Mouse (Mus musculus) intestine, embryonic 15.5 days (tissue): ENCODE results near the gene Mex3b. TPM values are rescaled to one million over a fixed set of nuclear protein-coding genes. Genes with fewer than 3 reads are reported as not detected.

Source experiments
- ATAC-seq: fragments of 200-750 bp; cut with Nextera tagmentation; 2 replicates; pipeline ENCODE4 v1.8.0; 2017; ENCODE audit warnings: moderate TSS enrichment, moderate library complexity
- H3K27ac ChIP-seq: fragments of 300-500 bp; sonication (generic); 2 replicates; pipeline ENCODE4 v1.5.1; 2015; ENCODE audit warnings: mild to moderate bottlenecking, inconsistent platforms
- H3K27me3 ChIP-seq: fragments of 300-500 bp; sonication (generic); replicated peaks from 2 replicates; pipeline ENCODE4 v1.6.1; 2015; ENCODE audit warnings: inconsistent platforms
- H3K36me3 ChIP-seq: fragments of 300-500 bp; sonication (generic); 2 replicates; pipeline ENCODE4 v1.6.1; 2015; ENCODE audit warnings: inconsistent platforms
- H3K4me1 ChIP-seq: fragments of 300-500 bp; sonication (generic); replicated peaks from 2 replicates; pipeline ENCODE4 v1.6.1; 2015; ENCODE audit warnings: inconsistent platforms
- H3K4me2 ChIP-seq: fragments of 300-500 bp; sonication (generic); replicated peaks from 2 replicates; pipeline ENCODE4 v1.6.1; 2015; ENCODE audit warnings: mild to moderate bottlenecking, inconsistent platforms
- H3K4me3 ChIP-seq: fragments of 300-500 bp; sonication (generic); replicated peaks from 2 replicates; pipeline ENCODE4 v1.5.1; 2015; ENCODE audit warnings: inconsistent platforms
- H3K9ac ChIP-seq: fragments of 300-500 bp; sonication (generic); 2 replicates; pipeline ENCODE4 v1.6.1; 2015; ENCODE audit warnings: inconsistent platforms
- H3K9me3 ChIP-seq: fragments of 300-500 bp; sonication (generic); 2 replicates; pipeline ENCODE4 v1.6.1; 2016; ENCODE audit warnings: inconsistent platforms
- WGBS: fragments of 180-500 bp; shearing (Covaris S2); methylation state at CpG from one replicate; pipeline ENCODE4 v1.1.7; 2015; 5-methylcytosine and 5-hydroxymethylcytosine counted together
- polyA plus RNA-seq: library from polyadenylated mRNA; unstranded; fragments of >200 nt; fragmentation: Nextera tagmentation; extraction: Ambion mirVana; gene quantifications from 2 replicates; pipeline ENCODE4 v1.2.1, GENCODE M21; 2015

Gene Mex3b
- polyA plus RNA-seq, 1 experiment from 2014 or later: 9.0 TPM

DNA sequence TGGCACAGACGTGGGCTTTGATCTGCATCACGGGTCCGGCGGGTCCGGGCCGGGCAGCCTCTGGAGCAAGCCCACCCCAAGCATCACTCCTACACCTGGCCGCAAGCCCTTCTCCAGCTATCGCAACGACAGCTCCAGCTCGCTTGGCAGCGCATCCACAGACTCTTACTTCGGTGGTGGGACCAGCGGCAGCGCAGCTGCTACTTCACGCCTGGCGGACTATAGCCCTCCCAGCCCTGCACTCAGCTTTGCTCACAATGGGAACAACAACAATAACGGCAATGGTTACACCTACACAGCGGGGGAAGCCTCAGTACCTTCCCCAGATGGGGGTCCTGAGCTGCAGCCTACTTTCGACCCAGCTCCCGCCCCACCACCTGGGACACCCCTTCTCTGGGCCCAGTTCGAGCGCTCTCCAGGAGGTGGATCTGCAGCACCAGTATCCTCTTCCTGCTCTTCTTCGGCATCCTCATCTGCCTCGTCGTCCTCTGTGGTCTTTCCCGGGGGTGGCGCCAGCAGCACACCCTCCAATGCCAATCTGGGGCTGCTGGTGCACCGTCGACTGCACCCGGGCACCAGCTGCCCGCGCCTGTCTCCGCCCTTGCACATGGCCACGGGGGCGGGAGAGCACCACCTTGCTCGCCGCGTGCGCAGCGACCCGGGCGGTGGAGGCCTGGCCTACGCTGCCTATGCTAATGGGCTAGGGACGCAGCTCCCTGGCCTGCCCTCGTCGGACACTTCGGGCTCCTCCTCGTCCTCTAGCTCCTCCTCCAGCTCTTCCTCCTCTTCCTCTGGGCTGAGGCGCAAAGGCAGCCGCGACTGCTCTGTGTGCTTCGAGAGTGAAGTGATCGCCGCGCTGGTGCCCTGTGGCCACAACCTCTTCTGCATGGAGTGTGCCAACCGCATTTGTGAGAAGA, 2.4 kb downstream of the Mex3b start:
- ATAC-seq: no peak
- Histone ChIP-seq H3K36me3 (no peaks in the 10 kb centered on the region), H3K4me3 (peak overlapping the region; percentile 74), H3K4me2 (peak overlapping the region; percentile 96), H3K4me1 (peaks cover 22% of the 10 kb centered on the region), H3K27me3 (no peaks in the 10 kb centered on the region), H3K9me3 (no peaks in the 10 kb centered on the region), H3K9ac (peak overlapping the region; percentile 80), H3K27ac (no peak overlapping the region)
- WGBS: 12% methylated on average over 56 of the region's 56 CpGs

DNA sequence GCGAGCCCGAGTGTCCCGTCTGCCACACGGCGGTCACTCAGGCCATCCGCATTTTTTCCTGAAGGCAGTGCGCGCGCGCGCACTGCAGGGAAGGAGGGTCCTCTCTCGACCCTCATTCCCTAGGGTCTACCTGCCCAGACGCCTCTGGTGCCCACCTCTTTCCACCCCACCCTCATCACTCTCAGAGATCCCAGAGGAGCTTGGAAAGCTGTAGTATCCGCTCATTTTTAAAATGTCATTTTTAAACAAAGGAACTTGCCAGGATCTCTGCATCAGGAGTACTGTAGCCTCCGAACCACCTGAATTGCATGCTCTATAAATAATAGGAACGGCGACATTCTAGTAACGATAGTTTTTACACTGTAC, 3.0 kb downstream of the Mex3b start:
- Histone ChIP-seq H3K36me3 (no peaks in the 10 kb centered on the region), H3K4me1 (peaks cover 22% of the 10 kb centered on the region), H3K27ac (no peak overlapping the region), H3K4me3 (peak overlapping the region; percentile 74), H3K27me3 (no peaks in the 10 kb centered on the region), H3K4me2 (peak overlapping the region; percentile 96), H3K9ac (peak overlapping the region; percentile 80; the same call in 1 of the 2 replicates), H3K9me3 (no peaks in the 10 kb centered on the region)
- WGBS: 42% methylated on average over 18 of the region's 18 CpGs
- no peak for ATAC-seq

GRCm38 (mm10) chr7:82876551-82876950, 9.4 kb downstream of the Mex3b start:
- Histone ChIP-seq H3K9ac (no peak overlapping the region), H3K36me3 (no peaks in the 10 kb centered on the region), H3K4me1 (no peaks in the 10 kb centered on the region), H3K4me3 (no peak overlapping the region), H3K27ac (no peak overlapping the region), H3K27me3 (no peaks in the 10 kb centered on the region), H3K9me3 (no peaks in the 10 kb centered on the region), H3K4me2 (no peak overlapping the region)
- WGBS: 70% methylated on average over 5 of the region's 5 CpGs
- no peak for ATAC-seq

DNA sequence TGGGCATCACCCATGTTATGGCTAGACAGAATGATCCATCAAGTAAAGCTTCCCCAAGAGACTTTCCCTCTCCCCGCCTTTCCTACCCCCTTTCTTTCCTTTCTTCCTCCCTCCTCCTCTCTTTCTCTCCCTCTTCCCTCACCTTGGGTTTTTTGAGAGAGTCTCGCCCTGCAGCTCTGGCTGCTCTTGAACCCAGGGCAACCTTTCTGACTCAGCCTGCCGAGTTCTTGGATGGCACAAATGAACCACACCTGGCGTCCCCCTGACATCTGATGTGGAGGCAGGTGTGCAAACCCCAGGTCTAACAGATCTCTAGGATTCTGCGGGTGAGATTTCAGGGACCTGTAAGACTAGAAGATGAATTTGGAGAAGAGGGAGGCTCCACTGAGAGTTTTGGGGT, 12.9 kb downstream of the Mex3b start:
- no peak overlapping the region for H3K4me3 ChIP-seq
- no peaks in the 10 kb centered on the region for H3K36me3 ChIP-seq
- WGBS: 89% methylated on average over 5 of the region's 5 CpGs
- H3K27me3 ChIP-seq: no peaks in the 10 kb centered on the region
- no peak overlapping the region for H3K9ac ChIP-seq
- ATAC-seq: no peak
- H3K4me1 ChIP-seq: no peaks in the 10 kb centered on the region
- no peak overlapping the region for H3K4me2 ChIP-seq
- H3K27ac ChIP-seq: no peak overlapping the region
- no peaks in the 10 kb centered on the region for H3K9me3 ChIP-seq

DNA sequence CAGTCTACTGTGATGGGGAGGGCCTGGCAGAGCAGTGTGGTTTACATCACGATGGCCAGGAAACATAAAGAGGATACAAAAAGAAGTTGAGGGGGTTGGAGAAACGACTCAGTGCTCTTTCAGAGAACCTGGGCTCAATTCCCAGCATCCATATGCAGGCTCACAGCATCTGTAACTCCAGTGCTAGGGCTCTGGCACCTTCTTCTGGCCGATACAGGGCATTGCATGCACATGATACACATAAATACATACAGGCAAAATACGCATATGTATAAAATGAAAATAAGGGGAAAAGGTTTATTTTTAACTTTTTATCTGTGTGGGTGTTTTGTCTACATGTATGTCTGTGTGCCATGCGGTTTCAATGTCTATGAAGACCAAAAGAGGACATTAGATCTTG, 13.6 kb downstream of the Mex3b start:
- H3K9ac ChIP-seq: no peak overlapping the region
- H3K27ac ChIP-seq: no peak overlapping the region
- 85% methylated on average over 5 of the region's 5 CpGs for WGBS
- no peak overlapping the region for H3K4me3 ChIP-seq
- no peak for ATAC-seq
- H3K36me3 ChIP-seq: no peaks in the 10 kb centered on the region
- H3K4me1 ChIP-seq: no peaks in the 10 kb centered on the region
- H3K9me3 ChIP-seq: no peaks in the 10 kb centered on the region
- no peaks in the 10 kb centered on the region for H3K27me3 ChIP-seq
- no peak overlapping the region for H3K4me2 ChIP-seq

DNA sequence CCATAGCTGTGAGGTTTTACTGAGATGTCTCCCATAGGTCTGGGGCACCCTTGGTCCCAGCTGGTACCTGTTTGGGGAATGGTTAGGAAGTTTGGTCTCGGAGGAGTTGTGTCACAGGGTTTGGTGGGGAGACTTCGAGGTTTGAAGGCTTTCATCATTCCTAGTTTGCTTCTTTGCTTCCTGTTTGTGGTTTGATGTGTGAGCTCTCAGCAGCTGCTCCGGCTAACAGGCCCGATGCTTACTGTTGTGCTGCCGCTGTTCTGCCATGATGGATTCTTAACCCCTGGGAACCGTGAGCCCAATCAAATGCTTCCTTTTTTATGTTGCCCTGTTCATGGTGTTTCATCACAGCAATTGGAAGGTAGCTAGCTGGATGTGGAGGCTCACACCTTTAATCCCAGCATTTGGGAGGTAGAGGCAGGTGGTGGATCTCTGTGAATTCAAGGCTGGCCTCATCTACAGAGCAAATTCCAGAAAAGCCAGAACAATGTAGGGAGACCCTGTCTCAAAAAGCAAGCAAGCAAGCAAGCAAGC, 23.3 kb downstream of the Mex3b start:
- WGBS: 64% methylated on average over 6 of the region's 6 CpGs
- no peak for ATAC-seq
- Histone ChIP-seq H3K27ac (no peak overlapping the region), H3K4me2 (no peak overlapping the region), H3K36me3 (no peaks in the 10 kb centered on the region), H3K4me3 (no peak overlapping the region), H3K9me3 (no peaks in the 10 kb centered on the region), H3K27me3 (no peaks in the 10 kb centered on the region), H3K4me1 (no peaks in the 10 kb centered on the region), H3K9ac (no peak overlapping the region)

DNA sequence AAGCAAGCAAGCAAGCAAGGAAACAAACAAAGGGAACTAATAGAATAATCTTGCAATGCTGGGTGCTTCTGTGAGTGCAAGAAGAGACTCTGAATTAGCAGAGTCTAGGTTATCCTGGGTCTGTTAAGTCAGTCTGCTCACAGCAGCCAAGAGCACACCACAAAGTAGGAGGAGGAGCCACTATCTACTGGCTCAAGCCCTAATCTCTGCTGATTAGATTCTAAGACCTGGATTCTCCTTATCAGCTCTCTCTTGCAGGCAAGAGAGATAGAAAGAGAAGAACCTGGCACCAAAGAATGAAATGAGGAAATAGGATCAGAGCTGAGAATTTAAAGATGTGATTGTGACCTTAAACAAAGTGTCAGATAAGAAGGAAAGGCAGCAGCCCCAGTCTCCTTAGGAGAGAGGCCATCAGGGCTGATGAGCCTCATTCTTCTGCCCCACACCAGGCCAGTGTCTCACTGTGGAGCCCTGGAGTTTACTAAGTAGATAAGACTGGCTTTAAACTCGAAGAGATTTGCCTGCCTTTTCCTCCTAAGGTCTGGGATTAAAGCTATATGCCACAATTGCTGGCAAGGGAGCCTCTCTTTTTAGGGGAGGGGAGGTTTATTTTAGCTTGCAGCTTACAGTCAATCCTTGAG, 23.9 kb downstream of the Mex3b start:
- no peaks in the 10 kb centered on the region for H3K27me3 ChIP-seq
- 19% methylated on average over 1 of the region's 1 CpGs for WGBS
- peak; percentile 59; the same call in 1 of the 2 replicates for ATAC-seq

DNA sequence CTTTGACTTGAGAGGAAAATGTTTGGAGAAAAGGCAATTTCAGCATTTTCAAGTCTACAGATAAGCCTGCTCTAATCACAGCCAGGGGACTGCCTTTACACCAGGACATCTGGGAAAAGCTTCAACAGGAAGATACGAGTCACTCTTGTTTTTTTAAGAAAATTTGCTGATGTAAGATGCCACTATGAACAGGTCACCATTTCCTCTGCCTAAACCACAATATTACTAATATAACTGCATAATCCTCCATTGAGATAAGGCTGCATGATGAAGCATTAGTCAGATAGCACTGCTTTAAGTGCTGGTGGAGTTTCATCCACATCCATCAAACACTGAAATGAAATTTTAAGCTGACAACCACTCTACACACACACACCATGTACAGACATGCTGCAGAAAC, 27.2 kb downstream of the Mex3b start:
- H3K9ac ChIP-seq: no peak overlapping the region
- no peak overlapping the region for H3K4me2 ChIP-seq
- no peaks in the 10 kb centered on the region for H3K36me3 ChIP-seq
- no peaks in the 10 kb centered on the region for H3K4me1 ChIP-seq
- H3K27ac ChIP-seq: no peak overlapping the region
- no peaks in the 10 kb centered on the region for H3K27me3 ChIP-seq
- H3K4me3 ChIP-seq: no peak overlapping the region
- ATAC-seq: no peak
- no peaks in the 10 kb centered on the region for H3K9me3 ChIP-seq
- 28% methylated on average over 1 of the region's 1 CpGs for WGBS

More for the DNA sequence above, 23.9 kb downstream of the Mex3b start:
- Histone ChIP-seq H3K4me2 (no peak overlapping the region), H3K4me1 (no peaks in the 10 kb centered on the region), H3K36me3 (no peaks in the 10 kb centered on the region), H3K4me3 (no peak overlapping the region), H3K9me3 (no peaks in the 10 kb centered on the region), H3K9ac (no peak overlapping the region), H3K27ac (no peak overlapping the region)

GRCm38 (mm10) chr7:82895606-82896005, 28.5 kb downstream of the Mex3b start:
- H3K27ac ChIP-seq: no peak overlapping the region
- H3K4me1 ChIP-seq: no peaks in the 10 kb centered on the region
- no peak overlapping the region for H3K4me2 ChIP-seq
- no peak overlapping the region for H3K9ac ChIP-seq
- H3K9me3 ChIP-seq: no peaks in the 10 kb centered on the region
- no peaks in the 10 kb centered on the region for H3K36me3 ChIP-seq
- WGBS: 42% methylated on average over 2 of the region's 2 CpGs
- no peak for ATAC-seq
- H3K27me3 ChIP-seq: no peaks in the 10 kb centered on the region
- H3K4me3 ChIP-seq: no peak overlapping the region

DNA sequence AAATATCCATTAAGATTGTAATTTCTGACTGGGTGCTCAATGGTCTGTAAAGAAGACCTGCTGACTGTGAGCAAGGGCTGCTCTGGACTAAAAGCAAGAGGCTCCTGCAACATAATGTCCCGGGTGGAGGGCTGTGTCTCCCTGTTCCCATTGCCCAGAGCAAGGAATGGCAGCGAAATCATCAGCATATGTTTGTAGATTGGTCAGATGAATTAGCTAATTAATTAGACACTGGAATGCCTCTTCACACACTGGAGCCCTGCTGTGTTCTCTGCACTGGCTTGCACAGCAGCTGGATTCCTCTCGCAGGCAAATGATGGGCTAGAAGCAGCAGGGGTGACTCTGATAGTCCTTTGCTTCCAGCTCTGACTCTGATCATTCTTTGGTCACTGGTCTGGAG, 29.6 kb downstream of the Mex3b start:
- H3K4me2 ChIP-seq: no peak overlapping the region
- no peak overlapping the region for H3K27ac ChIP-seq
- H3K27me3 ChIP-seq: no peaks in the 10 kb centered on the region
- no peak overlapping the region for H3K4me3 ChIP-seq
- H3K4me1 ChIP-seq: no peaks in the 10 kb centered on the region
- WGBS: 65% methylated on average over 3 of the region's 3 CpGs
- no peaks in the 10 kb centered on the region for H3K9me3 ChIP-seq
- ATAC-seq: no peak
- H3K36me3 ChIP-seq: no peaks in the 10 kb centered on the region
- H3K9ac ChIP-seq: no peak overlapping the region

GRCm38 (mm10) chr7:82899459-82900297, 32.5 kb downstream of the Mex3b start:
- H3K9ac ChIP-seq: no peak overlapping the region
- whole genome bisulfite sequencing: 63% methylated on average over 8 of the region's 8 CpGs
- H3K4me2 ChIP-seq: no peak overlapping the region
- H3K27ac ChIP-seq: no peak overlapping the region
- H3K4me1 ChIP-seq: no peaks in the 10 kb centered on the region
- no peaks in the 10 kb centered on the region for H3K36me3 ChIP-seq
- no peak overlapping the region for H3K4me3 ChIP-seq
- no peaks in the 10 kb centered on the region for H3K9me3 ChIP-seq
- H3K27me3 ChIP-seq: no peaks in the 10 kb centered on the region
- no peak for ATAC-seq

DNA sequence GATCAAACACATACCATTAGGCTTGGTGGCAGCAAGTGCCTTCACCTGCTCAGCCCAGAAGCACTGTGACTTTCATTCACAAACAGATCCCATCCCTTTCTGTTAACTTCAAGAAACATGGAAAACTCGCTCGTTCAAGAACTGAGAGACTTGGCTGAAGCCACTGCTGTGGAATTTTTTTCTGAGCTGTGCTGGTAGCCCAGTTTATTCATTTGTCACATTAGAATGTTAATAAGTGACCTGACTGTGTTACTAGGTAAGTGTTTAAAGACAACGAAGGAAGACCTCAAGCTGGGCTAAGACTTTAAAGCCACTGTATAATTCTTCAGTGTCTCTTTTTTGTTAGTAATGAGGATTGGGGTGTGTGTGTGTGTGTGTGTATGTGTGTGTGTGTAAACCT, 35.9 kb downstream of the Mex3b start:
- H3K9me3 ChIP-seq: no peaks in the 10 kb centered on the region
- WGBS: 66% methylated on average over 3 of the region's 3 CpGs
- no peak overlapping the region for H3K4me3 ChIP-seq
- H3K27me3 ChIP-seq: no peaks in the 10 kb centered on the region
- H3K36me3 ChIP-seq: no peaks in the 10 kb centered on the region
- no peaks in the 10 kb centered on the region for H3K4me1 ChIP-seq
- H3K27ac ChIP-seq: no peak overlapping the region
- H3K4me2 ChIP-seq: no peak overlapping the region
- ATAC-seq: no peak
- no peak overlapping the region for H3K9ac ChIP-seq
